Mouse (Mus musculus): Measurements from ENCODE around the gene Psph. TPM values are rescaled to one million over a fixed set of nuclear protein-coding genes. Genes with fewer than 3 reads are reported as not detected.

The Psph gene
- polyA plus RNA-seq, 1 experiment: 27.4 TPM

DNA sequence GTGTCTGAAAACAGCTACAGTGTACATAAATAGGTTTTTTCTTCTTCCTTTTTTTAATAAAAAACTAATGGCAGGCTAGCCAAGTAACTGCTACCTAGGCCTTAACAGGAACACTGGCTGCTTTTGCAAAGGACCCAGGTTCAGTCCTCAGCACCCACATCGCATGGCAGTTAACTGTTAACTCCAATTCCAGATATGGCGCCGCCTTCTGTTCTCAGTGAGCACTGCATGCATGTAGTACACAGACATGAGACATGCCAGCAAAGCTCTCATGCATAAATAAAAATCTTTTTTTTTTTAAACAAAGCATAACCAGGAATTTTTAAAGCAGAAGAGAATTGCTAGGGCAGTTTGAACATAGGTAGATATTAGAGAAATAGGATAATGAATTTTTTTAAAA, 67.1 kb downstream of the Psph start:
- Histone ChIP-seq H3K4me1 (ENCODE audit: control insufficient read depth, insufficient read depth, low read length) (no peaks in the 10 kb centered on the region), H3K4me3 (ENCODE audit: insufficient read depth, low read length) (no peak overlapping the region), H3K27ac (ENCODE audit: insufficient read depth, low read length) (no peak overlapping the region)
- TF ChIP-seq CTCF (IDR thresholded peaks at IDR 0.05; ENCODE audit: extremely low read depth, insufficient read depth, low read length) (no peak), POLR2A (IDR thresholded peaks at IDR 0.05; ENCODE audit: extremely low read depth, insufficient read depth, low read length) (no peak)

DNA sequence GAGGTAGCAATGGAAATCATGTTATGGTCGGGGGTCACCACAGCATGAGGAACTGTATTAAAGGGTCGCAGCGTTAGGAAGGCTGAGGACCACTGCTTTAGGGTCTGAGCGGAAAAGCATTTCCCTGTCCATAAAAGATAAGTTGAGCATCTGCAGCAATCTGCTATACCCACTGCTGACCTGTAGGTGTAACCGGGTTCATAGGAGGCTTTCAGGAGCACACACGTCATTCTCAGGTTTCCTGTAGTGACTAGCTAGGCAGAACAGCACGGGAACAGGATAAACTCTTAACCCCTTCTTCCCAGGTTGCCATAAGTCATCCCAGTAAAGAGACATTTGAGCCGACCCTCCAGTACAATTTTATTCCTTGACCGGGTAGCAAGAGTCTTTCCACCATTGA, 70.2 kb downstream of the Psph start:
- no peak overlapping the region for H3K4me3 ChIP-seq (ENCODE audit: insufficient read depth, low read length)
- no peaks in the 10 kb centered on the region for H3K4me1 ChIP-seq (ENCODE audit: control insufficient read depth, insufficient read depth, low read length)
- no peak for TF ChIP-seq POLR2A (IDR thresholded peaks at IDR 0.05; ENCODE audit: extremely low read depth, insufficient read depth, low read length)
- no peak for TF ChIP-seq CTCF (IDR thresholded peaks at IDR 0.05; ENCODE audit: extremely low read depth, insufficient read depth, low read length)
- no peak overlapping the region for H3K27ac ChIP-seq (ENCODE audit: insufficient read depth, low read length)

Other genes starting within 250 kb of the Psph start
- gene Mmp17, start 203.3 kb downstream of the Psph start, polyA plus RNA-seq (2012; rRNA removed): 83.9 and 90.5 TPM in 2 replicates
- 5.2 and 5.9 TPM in 2 replicates for gene Zfp11, start 117.3 kb downstream of the Psph start, polyA plus RNA-seq (2012; rRNA removed)
- gene Sept14, start 78.9 kb downstream of the Psph start, polyA plus RNA-seq (2012; rRNA removed): not detected in 2 replicates
- 100 and 111 TPM in 2 replicates for gene Mrps17, start 72.0 kb downstream of the Psph start, polyA plus RNA-seq (2012; rRNA removed)
- 84.1 and 88.4 TPM in 2 replicates for gene Nipsnap2, start 62.4 kb downstream of the Psph start, polyA plus RNA-seq (2012; rRNA removed)
- gene Sumf2, start 59.5 kb upstream of the Psph start, polyA plus RNA-seq (2012; rRNA removed): 16.8 and 19.2 TPM in 2 replicates
- gene Chchd2, start 100.0 kb upstream of the Psph start, polyA plus RNA-seq (2012; rRNA removed): 719 and 800 TPM in 2 replicates
- gene Zbed5, start 108.3 kb upstream of the Psph start, polyA plus RNA-seq (2012; rRNA removed): 5.6 and 6.8 TPM in 2 replicates
- gene Phkg1, start 111.1 kb upstream of the Psph start, polyA plus RNA-seq (2012; rRNA removed): 38.1 and 39.9 TPM in 2 replicates
- gene Nupr1l, start 121.1 kb upstream of the Psph start, polyA plus RNA-seq (2012; rRNA removed): 4.2 and 5.1 TPM in 2 replicates
- 39.4 and 39.5 TPM in 2 replicates for gene Vkorc1l1, start 154.5 kb upstream of the Psph start, polyA plus RNA-seq (2012; rRNA removed)
- gene Gusb, start 215.6 kb upstream of the Psph start, polyA plus RNA-seq (2012; rRNA removed): 20.2 and 20.9 TPM in 2 replicates
- gene Asl, start 241.8 kb upstream of the Psph start, polyA plus RNA-seq (2012; rRNA removed): 33.0 and 33.2 TPM in 2 replicates
- 41.3 and 44.5 TPM in 2 replicates for gene Crcp, start 241.8 kb upstream of the Psph start, polyA plus RNA-seq (2012; rRNA removed)